Mouse (Mus musculus): Measurements from ENCODE around the gene Cdkal1. TPM values are rescaled to one million over a fixed set of nuclear protein-coding genes. Genes with fewer than 3 reads are reported as not detected.

Gene Cdkal1
- polyA plus RNA-seq, 2 experiments: 10.8 to 29.8 TPM

DNA sequence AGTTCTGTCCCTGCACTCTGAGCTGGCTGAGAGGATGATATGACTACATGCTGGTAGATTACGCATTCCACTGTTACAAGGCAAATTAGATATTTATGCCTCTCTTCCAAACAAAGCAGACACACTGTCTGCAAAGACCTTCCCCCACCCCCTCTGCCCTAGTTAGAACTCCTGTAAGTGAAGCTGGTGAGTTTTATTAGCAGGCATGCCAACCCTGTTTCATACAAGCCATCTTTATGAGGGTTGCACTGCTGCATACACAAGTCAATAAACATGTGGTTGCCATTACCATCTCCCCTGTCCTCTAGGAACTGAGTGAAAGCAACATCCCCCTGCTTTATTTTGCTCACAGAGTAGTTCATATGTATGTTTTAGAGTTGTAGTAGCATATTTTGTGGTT, 447.9 kb downstream of the Cdkal1 start:
- no peak overlapping the region for H3K4me2 ChIP-seq (replicated peaks; ENCODE audit: low read depth, low read length, severe bottlenecking)
- H3K9me3 ChIP-seq (ENCODE audit: control insufficient read depth, low read length): no peaks in the 10 kb centered on the region
- H3K27ac ChIP-seq (replicated peaks; ENCODE audit: low read depth, low read length): no peak overlapping the region
- H3K9ac ChIP-seq (ENCODE audit: low read depth, low read length, severe bottlenecking): no peak overlapping the region
- no peak for TF ChIP-seq POLR2A (IDR thresholded peaks at IDR 0.05; ENCODE audit: borderline replicate concordance, extremely low read depth, insufficient read depth, insufficient read length)
- WGBS: 57% methylated on average over 1 of the region's 1 CpGs
- no peaks in the 10 kb centered on the region for H3K27me3 ChIP-seq (ENCODE audit: control insufficient read depth, insufficient read depth, low read length)
- DNase-seq (ENCODE audit: low spot score) (peak; percentile 7), ATAC-seq (ENCODE audit: low FRiP score, low read depth) (peak; percentile 34; the same call in 1 of the 2 replicates)
- no peaks in the 10 kb centered on the region for H3K36me3 ChIP-seq (ENCODE audit: control insufficient read depth, insufficient read depth, low read length)
- H3K4me3 ChIP-seq (replicated peaks; ENCODE audit: low read length): no peak overlapping the region
- peaks cover 15% of the 10 kb centered on the region for H3K4me1 ChIP-seq (ENCODE audit: control insufficient read depth, insufficient read depth, low read length)

DNA sequence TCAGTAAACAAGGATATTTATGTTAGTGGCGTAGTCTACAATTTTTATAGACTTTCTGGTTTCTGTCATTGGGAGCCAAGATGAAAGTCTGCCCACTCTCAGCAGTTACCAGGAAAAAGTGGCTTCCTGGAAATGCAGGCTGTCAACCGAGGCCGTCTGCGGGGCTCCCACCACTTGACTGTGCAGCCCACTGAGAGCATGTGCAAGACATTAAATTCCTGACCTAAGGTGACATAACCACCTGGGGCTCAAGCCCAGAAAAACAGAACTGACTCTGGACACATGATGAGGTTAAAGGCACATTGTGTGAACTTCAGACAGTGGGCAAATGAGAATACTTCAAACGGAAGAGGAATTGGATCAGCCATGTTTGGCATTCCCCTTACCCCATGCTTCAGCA, 450.2 kb downstream of the Cdkal1 start:
- no peak overlapping the region for H3K4me3 ChIP-seq (replicated peaks; ENCODE audit: low read length)
- 23% methylated on average over 5 of the region's 5 CpGs for WGBS
- ATAC-seq (ENCODE audit: low FRiP score, low read depth) (no peak), DNase-seq (ENCODE audit: low spot score) (no peak)
- no peaks in the 10 kb centered on the region for H3K9me3 ChIP-seq (ENCODE audit: control insufficient read depth, low read length)
- no peak for TF ChIP-seq POLR2A (IDR thresholded peaks at IDR 0.05; ENCODE audit: borderline replicate concordance, extremely low read depth, insufficient read depth, insufficient read length)
- H3K27me3 ChIP-seq (ENCODE audit: control insufficient read depth, insufficient read depth, low read length): no peaks in the 10 kb centered on the region
- H3K9ac ChIP-seq (ENCODE audit: low read depth, low read length, severe bottlenecking): no peak overlapping the region
- no peak overlapping the region for H3K27ac ChIP-seq (replicated peaks; ENCODE audit: low read depth, low read length)
- peaks cover 17% of the 10 kb centered on the region for H3K4me1 ChIP-seq (ENCODE audit: control insufficient read depth, insufficient read depth, low read length)
- no peak overlapping the region for H3K4me2 ChIP-seq (replicated peaks; ENCODE audit: low read depth, low read length, severe bottlenecking)
- no peaks in the 10 kb centered on the region for H3K36me3 ChIP-seq (ENCODE audit: control insufficient read depth, insufficient read depth, low read length)

- Histone ChIP-seq H3K4me2 (replicated peaks; ENCODE audit: low read depth, low read length, severe bottlenecking) (no peak overlapping the region), H3K4me3 (replicated peaks; ENCODE audit: low read length) (no peak overlapping the region), H3K27ac (replicated peaks; ENCODE audit: low read depth, low read length) (no peak overlapping the region), H3K4me1 (ENCODE audit: control insufficient read depth, insufficient read depth, low read length) (peaks cover 26% of the 10 kb centered on the region), H3K9me3 (ENCODE audit: control insufficient read depth, low read length) (no peaks in the 10 kb centered on the region), H3K9ac (ENCODE audit: low read depth, low read length, severe bottlenecking) (no peak overlapping the region), H3K27me3 (ENCODE audit: control insufficient read depth, insufficient read depth, low read length) (no peaks in the 10 kb centered on the region), H3K36me3 (ENCODE audit: control insufficient read depth, insufficient read depth, low read length) (no peaks in the 10 kb centered on the region)
- TF ChIP-seq POLR2A (IDR thresholded peaks at IDR 0.05; ENCODE audit: borderline replicate concordance, extremely low read depth, insufficient read depth, insufficient read length): no peak
- WGBS: 63% methylated on average over 5 of the region's 5 CpGs
- no peak for DNase-seq (ENCODE audit: low spot score)
- no peak for ATAC-seq (ENCODE audit: low FRiP score, low read depth)
Observed at GRCm38 (mm10) chr13:29403217-29403616, 452.3 kb downstream of the Cdkal1 start.

DNA sequence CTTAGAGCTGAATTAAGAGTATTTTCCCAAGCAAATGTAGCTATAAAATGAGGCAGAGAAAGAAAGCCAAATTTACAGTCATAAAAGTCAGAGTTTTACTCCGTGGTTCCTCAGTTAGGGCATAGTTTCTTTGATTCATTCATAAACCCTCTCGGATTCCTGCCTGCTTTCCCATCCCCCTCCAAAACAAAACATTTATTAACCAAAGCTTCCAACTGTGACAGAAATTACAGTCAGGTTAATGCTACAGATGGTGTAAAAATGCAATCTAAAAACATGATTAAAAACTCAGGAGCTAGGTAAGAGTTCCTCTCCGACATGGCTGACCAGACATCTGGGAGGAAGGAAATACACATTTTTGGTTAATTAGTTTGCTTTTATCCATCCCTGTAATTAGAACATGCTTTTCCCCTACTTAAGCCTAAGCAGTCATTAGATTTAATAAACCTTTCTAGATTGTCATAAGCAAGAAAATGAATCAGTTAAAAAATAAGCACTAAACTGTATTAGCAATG, 452.9 kb downstream of the Cdkal1 start:
- no peaks in the 10 kb centered on the region for H3K36me3 ChIP-seq (ENCODE audit: control insufficient read depth, insufficient read depth, low read length)
- H3K4me3 ChIP-seq (replicated peaks; ENCODE audit: low read length): no peak overlapping the region
- H3K27ac ChIP-seq (replicated peaks; ENCODE audit: low read depth, low read length): no peak overlapping the region
- ATAC-seq (ENCODE audit: low FRiP score, low read depth) (no peak), DNase-seq (ENCODE audit: low spot score) (no peak)
- no peak overlapping the region for H3K9ac ChIP-seq (ENCODE audit: low read depth, low read length, severe bottlenecking)
- 26% methylated on average over 3 of the region's 3 CpGs for WGBS
- peaks cover 19% of the 10 kb centered on the region for H3K4me1 ChIP-seq (ENCODE audit: control insufficient read depth, insufficient read depth, low read length)
- H3K4me2 ChIP-seq (replicated peaks; ENCODE audit: low read depth, low read length, severe bottlenecking): no peak overlapping the region
- TF ChIP-seq POLR2A (IDR thresholded peaks at IDR 0.05; ENCODE audit: borderline replicate concordance, extremely low read depth, insufficient read depth, insufficient read length): no peak
- H3K9me3 ChIP-seq (ENCODE audit: control insufficient read depth, low read length): no peaks in the 10 kb centered on the region
- H3K27me3 ChIP-seq (ENCODE audit: control insufficient read depth, insufficient read depth, low read length): no peaks in the 10 kb centered on the region

DNA sequence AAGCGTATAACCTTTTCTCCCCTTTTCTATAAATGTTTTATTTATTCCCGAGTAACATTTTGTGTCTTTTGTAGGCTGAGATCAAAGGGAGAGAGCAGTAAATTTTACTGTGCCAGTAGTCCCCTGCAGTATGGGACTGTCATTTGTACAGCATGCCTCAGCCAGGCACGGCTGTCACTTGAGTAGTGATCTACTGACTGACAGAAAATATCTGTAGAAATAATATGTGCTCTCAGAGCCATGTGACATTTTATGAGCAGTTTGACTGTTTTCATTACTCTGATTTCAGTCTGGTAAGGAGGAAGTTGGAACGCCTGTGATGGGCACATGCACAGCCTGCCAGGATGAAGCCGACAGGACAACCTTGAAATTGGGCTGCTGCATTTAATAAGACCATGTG, 455.6 kb downstream of the Cdkal1 start:
- no peaks in the 10 kb centered on the region for H3K9me3 ChIP-seq (ENCODE audit: control insufficient read depth, low read length)
- H3K4me3 ChIP-seq (replicated peaks; ENCODE audit: low read length): no peak overlapping the region
- H3K4me1 ChIP-seq (ENCODE audit: control insufficient read depth, insufficient read depth, low read length): peaks cover 11% of the 10 kb centered on the region; the same call in 1 of the 2 replicates
- no peak overlapping the region for H3K4me2 ChIP-seq (replicated peaks; ENCODE audit: low read depth, low read length, severe bottlenecking)
- no peak overlapping the region for H3K9ac ChIP-seq (ENCODE audit: low read depth, low read length, severe bottlenecking)
- 15% methylated on average over 5 of the region's 5 CpGs for WGBS
- no peaks in the 10 kb centered on the region for H3K27me3 ChIP-seq (ENCODE audit: control insufficient read depth, insufficient read depth, low read length)
- no peak for ATAC-seq (ENCODE audit: low FRiP score, low read depth)
- no peak for TF ChIP-seq POLR2A (IDR thresholded peaks at IDR 0.05; ENCODE audit: borderline replicate concordance, extremely low read depth, insufficient read depth, insufficient read length)
- no peaks in the 10 kb centered on the region for H3K36me3 ChIP-seq (ENCODE audit: control insufficient read depth, insufficient read depth, low read length)
- no peak overlapping the region for H3K27ac ChIP-seq (replicated peaks; ENCODE audit: low read depth, low read length)
- DNase-seq (ENCODE audit: low spot score): no peak

DNA sequence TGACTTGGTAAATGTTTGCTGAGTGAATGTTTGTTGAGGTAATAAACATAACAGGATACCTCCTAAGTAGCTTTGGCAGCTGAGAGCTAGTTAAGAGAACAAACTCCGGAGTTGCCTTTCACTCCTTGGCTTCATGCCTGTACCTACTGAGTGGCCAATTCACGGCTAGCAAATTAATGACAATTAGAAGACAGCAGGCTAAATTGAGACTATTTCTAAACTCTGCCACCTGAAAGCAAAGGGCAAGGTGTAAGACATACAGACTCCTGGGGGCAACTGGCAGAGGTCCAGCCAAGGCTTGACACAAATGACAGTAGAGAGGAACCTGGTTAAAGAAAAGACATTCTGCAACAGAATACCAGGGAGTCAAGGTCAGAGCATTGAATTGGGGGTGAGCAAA, 457.0 kb downstream of the Cdkal1 start:
- Histone ChIP-seq H3K4me3 (replicated peaks; ENCODE audit: low read length) (no peak overlapping the region), H3K9me3 (ENCODE audit: control insufficient read depth, low read length) (no peaks in the 10 kb centered on the region), H3K4me1 (ENCODE audit: control insufficient read depth, insufficient read depth, low read length) (peaks cover 11% of the 10 kb centered on the region; the same call in 1 of the 2 replicates), H3K9ac (ENCODE audit: low read depth, low read length, severe bottlenecking) (no peak overlapping the region), H3K4me2 (replicated peaks; ENCODE audit: low read depth, low read length, severe bottlenecking) (no peak overlapping the region), H3K27me3 (ENCODE audit: control insufficient read depth, insufficient read depth, low read length) (no peaks in the 10 kb centered on the region), H3K36me3 (ENCODE audit: control insufficient read depth, insufficient read depth, low read length) (no peaks in the 10 kb centered on the region), H3K27ac (replicated peaks; ENCODE audit: low read depth, low read length) (no peak overlapping the region)
- WGBS: 48% methylated on average over 2 of the region's 2 CpGs
- ATAC-seq (ENCODE audit: low FRiP score, low read depth): no peak
- no peak for DNase-seq (ENCODE audit: low spot score)
- no peak for TF ChIP-seq POLR2A (IDR thresholded peaks at IDR 0.05; ENCODE audit: borderline replicate concordance, extremely low read depth, insufficient read depth, insufficient read length)

All from limb, embryonic 14.5 days (tissue).